10 mouse cellular contexts compared by ENCODE assay signal in the genomic region with DNA sequence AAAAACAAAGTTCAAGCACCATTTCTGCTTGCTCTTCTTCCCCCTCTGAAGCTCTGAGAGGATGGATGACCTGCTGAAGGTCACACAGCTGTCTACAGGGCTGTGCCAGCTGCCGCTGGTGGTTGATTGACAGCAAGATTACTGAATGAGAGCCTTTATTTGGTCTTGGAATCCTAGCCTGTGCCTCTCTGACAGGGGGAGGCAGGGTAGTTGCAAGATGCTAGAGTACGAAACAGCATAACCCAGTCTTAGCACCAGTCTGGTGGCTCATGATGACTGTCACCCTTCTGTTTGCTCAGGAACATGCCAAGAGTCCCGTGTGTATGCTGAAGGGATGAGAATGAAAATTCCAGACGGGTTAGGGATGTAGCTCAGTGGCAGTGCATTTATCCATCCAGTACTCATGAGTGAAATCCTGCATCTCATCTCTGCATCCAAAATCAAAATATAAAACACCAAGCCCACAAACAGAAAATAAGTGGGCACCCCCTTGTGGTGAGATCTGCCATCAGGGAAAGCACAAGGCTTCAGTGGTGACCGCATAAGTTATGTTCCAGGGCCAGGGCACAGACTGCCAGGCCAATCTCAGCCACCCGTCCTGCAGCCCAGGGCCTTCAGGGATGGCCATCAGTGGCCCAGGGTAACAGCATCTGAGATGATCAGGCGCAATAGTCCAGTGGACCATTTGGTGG. TPM values are rescaled to one million over a fixed set of nuclear protein-coding genes. Genes with fewer than 3 reads are reported as not detected.
DNase-seq lines count a peak whose midpoint lies in the region; ATAC-seq and TF ChIP-seq lines count a peak whose summit lies in the region.
"Had no signal": no experiment of that assay in that cellular context is flagged by ENCODE, and none has a peak within 500 bp of the region (broad histone marks: within the 10 kb centered on the region; RNA-seq: fewer than 3 reads in every experiment).

No protein-coding gene starts in this region.

- in situ Hi-C loops in Patski (cut with MboI; ENCODE audit: low pct_unique_long_range_greater_than_20kb), result no loop called here

- no peak for ATAC-seq in Patski
- ATAC-seq in inflammation-experienced regulatory T-cells, adult 6 months, result no peak

- POLR2A ChIA-PET in Patski (lab: Charles Lee), result interaction anchor here (0.7 to 1.2 kb wide), 2 partner anchors 47 to 53 kb away, joined by 4 read pairs; no protein-coding TSS in a partner anchor

- no peaks in the 10 kb centered on the region for H3K27me3 ChIP-seq in Patski
- H3K27me3 ChIP-seq: heart, embryonic 15.5 days had no signal

- CTCF ChIA-PET in Patski (lab: Charles Lee), result interaction anchor here (1.0 to 5.3 kb wide), 8 partner anchors 11 to 68 kb away, joined by 3 to 127 read pairs (median 4); no protein-coding TSS in a partner anchor

- DNase-seq in kidney, postnatal 10 days, result peak; percentile 58
- no peak for DNase-seq in kidney, adult 11 months
- DNase-seq in B cell, adult 2 months, result peak; percentile 7 to 9
- DNase-seq in Patski (ENCODE audit: low read depth, low spot score), result no peak
- peak; percentile 18 for DNase-seq in left cerebral cortex, postnatal 4 days
- no peak for DNase-seq in gastrocnemius, postnatal 14 days

- intact Hi-C loops in left cerebral cortex, postnatal 4 days (cut with DNase I), result no loop called here
- intact Hi-C loops in gastrocnemius, postnatal 14 days (cut with DNase I; ENCODE audit: low total_unique reads), result no loop called here

- TF ChIP-seq CTCF in Patski (IDR thresholded peaks at IDR 0.05), result peak; percentile 45

RNA-seq across cellular contexts. Expression of gene Dhcr24, which starts 32.8 kb away (rescaled TPM):
- 17.7 TPM for polyA plus RNA-seq in Patski (2021)
- total RNA-seq in left cerebral cortex, postnatal 4 days (2021), result 100 to 1,000 TPM; 143 to 145 TPM
- 10 to 100 TPM in 1 of 2 experiments, 1 to 10 TPM in 1; 3.1 to 10.9 TPM for total RNA-seq in gastrocnemius, postnatal 14 days (2021)
- polyA plus RNA-seq in inflammation-experienced regulatory T-cells, adult 6 months (2017; shearing (Covaris generic)), result 1 to 10 TPM; 2.3 to 6.0 (median 4.0) TPM

RNA-seq across cellular contexts. Expression of gene Bsnd, which starts 35.9 kb away (rescaled TPM):
- 0.65 TPM for polyA plus RNA-seq in Patski (2021)
- not detected for total RNA-seq in left cerebral cortex, postnatal 4 days (2021)
- under 1 TPM in 1 of 2 experiments, not detected in 1; 0.18 TPM for total RNA-seq in gastrocnemius, postnatal 14 days (2021)
- polyA plus RNA-seq in inflammation-experienced regulatory T-cells, adult 6 months (2017; shearing (Covaris generic)), result not detected
- total RNA-seq: left cerebral cortex, postnatal 36 days had no signal
- polyA plus RNA-seq: heart, embryonic 15.5 days; small intestine, adult 2 months had no signal

Comparison
In these comparisons a context has a peak if more than half of its experiments do, and no peak if none do; other contexts are left out.
1. DNase-seq: peak in kidney, postnatal 10 days (single experiment), B cell, adult 2 months (2 of 2) and left cerebral cortex, postnatal 4 days (single experiment); none in kidney, adult 11 months (single experiment), Patski (single experiment) and gastrocnemius, postnatal 14 days (single experiment).
2. RNA of gene Dhcr24, which starts 32.8 kb away (total RNA-seq): 143 to 145 TPM in left cerebral cortex, postnatal 4 days; 3.1 to 10.9 TPM in gastrocnemius, postnatal 14 days; every median in the first group is over 10 times any median in the second.